Comparison of ENCODE assay signal across 31 mouse cellular contexts in genomic region chr7:98484878-98485277, GRCm38 (mm10). TPM values are rescaled to one million over a fixed set of nuclear protein-coding genes. Genes with fewer than 3 reads are reported as not detected.
"Had no signal": no experiment of that assay in that cellular context is flagged by ENCODE, and none has a peak within 500 bp of the region (broad histone marks: within the 10 kb centered on the region; RNA-seq: fewer than 3 reads in every experiment).

No protein-coding gene starts in this region.

- H3K36me3 ChIP-seq: liver, embryonic 13.5 days; midbrain, embryonic 10.5 days; midbrain, embryonic 13.5 days; neural tube, embryonic 13.5 days had no signal

- H3K4me3 ChIP-seq: liver, embryonic 13.5 days; midbrain, embryonic 10.5 days; midbrain, embryonic 13.5 days; myocyte; neural tube, embryonic 13.5 days had no signal

- DNase-seq: kidney, adult 18-20 months; kidney, adult 9 months; kidney, postnatal 14 days; kidney, postnatal 4 days; liver, embryonic 13.5 days; lung, adult 2 months; lung, postnatal 14 days; lung, postnatal 4 days; right cerebral cortex, postnatal 14 days; right cerebral cortex, postnatal 4 days; thymus, adult 2 months; thymus, postnatal 25 days had no signal

- ATAC-seq: intestine, embryonic 16.5 days; midbrain, embryonic 13.5 days; midbrain, embryonic 16.5 days had no signal

- H3K9me3 ChIP-seq: liver, embryonic 13.5 days; midbrain, embryonic 10.5 days; midbrain, embryonic 13.5 days; neural tube, embryonic 13.5 days had no signal

RNA-seq across cellular contexts. Expression of gene Lrrc32, which starts 4.2 kb away (rescaled TPM):
- total RNA-seq: monocyte, adult 5-6 weeks had no signal

RNA-seq across cellular contexts. Expression of gene Gucy2d, which starts 44.7 kb away (rescaled TPM):
- total RNA-seq: layer of hippocampus, adult 18-20 months; layer of hippocampus, postnatal 14 days; left cerebral cortex, postnatal 25 days; liver, adult 2 months; megakaryocyte progenitor cell, adult 5-6 weeks; monocyte, adult 5-6 weeks; neutrophil, adult 5-6 weeks had no signal
- polyA plus RNA-seq: kidney, embryonic 16.5 days; limb, embryonic 11.5 days; limb, embryonic 14.5 days; liver, adult 2 months; liver, embryonic 13.5 days; liver, embryonic 16.5 days; lung, embryonic 16.5 days; midbrain, embryonic 10.5 days; midbrain, embryonic 13.5 days; myocyte; neural tube, embryonic 13.5 days; stomach, embryonic 14.5 days had no signal
